Mouse (Mus musculus) cortical plate, adult 2 months (tissue): ENCODE measurements around the gene Prex1.

ENCODE experiments used
- CTCF ChIP-seq: fragments of 200-500 bp; IDR thresholded peaks from 2 replicates; pipeline ENCODE4 v1.5.1; 2011; ENCODE audit warnings: mild to moderate bottlenecking, control low read depth, low read length; ENCODE audit not compliant: insufficient read depth; ENCODE audit errors: extremely low read depth
- POLR2A ChIP-seq: fragments of 200-500 bp; IDR thresholded peaks from 2 replicates; pipeline ENCODE4 v1.6.1; 2011; ENCODE audit warnings: mild to moderate bottlenecking, low read length, control low read depth; ENCODE audit not compliant: insufficient read depth; ENCODE audit errors: extremely low read depth

DNA sequence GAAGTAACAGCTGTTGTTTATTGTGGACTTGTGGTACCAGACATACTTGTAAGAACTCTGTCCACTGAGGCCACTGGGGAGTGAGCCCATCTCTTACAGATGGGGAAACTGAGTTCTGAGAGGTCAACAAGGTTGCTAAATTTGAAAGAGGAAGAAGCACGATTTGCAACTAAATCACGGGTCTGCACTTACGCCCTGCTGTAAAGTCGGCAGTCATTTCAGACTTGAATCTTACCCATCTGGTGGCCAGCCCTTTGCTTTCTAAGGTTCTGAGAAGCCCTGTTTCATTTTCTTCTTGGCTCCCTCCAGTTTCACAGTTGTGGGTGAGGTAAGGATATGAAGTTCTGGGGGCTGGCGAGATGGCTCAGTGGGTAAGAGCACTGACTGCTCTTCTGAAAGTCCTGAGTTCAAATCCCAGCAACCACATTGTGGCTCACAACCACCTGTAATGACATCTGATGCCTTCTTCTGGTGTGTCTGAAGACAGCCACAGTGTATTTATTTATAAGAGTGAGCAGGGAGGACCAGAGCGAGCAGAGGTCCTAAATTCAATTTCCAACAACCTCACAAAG lies 37.1 kb upstream of the Prex1 start:
- TF ChIP-seq POLR2A (no peak), CTCF (no peak)
